Mouse (Mus musculus): ENCODE measurements at regions not wholly inside any gene's neighbourhood (a gene's known extent, or its start where the extent isn't known, plus 50 kb on each side); places are given as distances from the start of the nearest gene placed in this dataset.

DNA sequence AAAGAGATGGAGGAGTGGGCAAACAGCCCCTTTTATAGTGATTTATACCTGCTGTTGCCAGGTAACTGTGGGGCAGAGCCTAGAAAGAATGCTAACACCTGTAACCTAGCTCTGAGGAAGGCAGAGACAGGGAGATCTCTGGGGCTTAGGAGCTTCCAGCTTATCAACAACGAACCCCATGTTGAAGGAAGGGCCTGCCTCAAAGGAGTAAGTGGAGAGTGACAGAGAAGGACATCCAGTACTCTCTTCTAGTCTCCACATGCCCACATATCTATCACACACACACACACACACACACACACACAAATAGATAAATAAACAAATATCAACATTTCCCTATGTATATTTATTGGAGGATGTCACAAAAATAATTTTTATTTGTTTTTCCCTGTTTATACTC lies 654.6 kb downstream of the Zfp706 start:
- TF ChIP-seq CTCF (IDR thresholded peaks at IDR 0.05; ENCODE audit: low read depth), result no peak
- H3K27ac ChIP-seq, result no peak overlapping the region
- H3K4me1 ChIP-seq (ENCODE audit: insufficient read depth, low read length), result no peaks in the 10 kb centered on the region
- ATAC-seq, result no peak
- 90% methylated on average over 1 of the region's 1 CpGs for WGBS
- H3K36me3 ChIP-seq (ENCODE audit: insufficient read depth, low read length), result no peaks in the 10 kb centered on the region
- H3K4me2 ChIP-seq (ENCODE audit: low read depth, low read length), result no peak overlapping the region
- no peaks in the 10 kb centered on the region for H3K9me3 ChIP-seq (ENCODE audit: low read length)
- no peaks in the 10 kb centered on the region for H3K27me3 ChIP-seq (ENCODE audit: insufficient read depth, low read length)
- H3K4me3 ChIP-seq (ENCODE audit: low read length), result no peak overlapping the region
- no peak for DNase-seq (ENCODE audit: low spot score)
- no peak overlapping the region for H3K9ac ChIP-seq (replicated peaks; ENCODE audit: low read length)

- ATAC-seq, result no peak
- WGBS, result 36% methylated on average over 3 of the region's 3 CpGs
Measured at GRCm38 (mm10) chr15:36351693-36352092, 655.9 kb downstream of the Zfp706 start.

GRCm38 (mm10) chr15:36348348-36348747 lies 659.2 kb downstream of the Zfp706 start:
- Histone ChIP-seq H3K4me3 (ENCODE audit: low read length) (no peak overlapping the region), H3K9me3 (ENCODE audit: low read length) (no peaks in the 10 kb centered on the region), H3K9ac (replicated peaks; ENCODE audit: low read length) (no peak overlapping the region), H3K27ac (no peak overlapping the region), H3K4me1 (ENCODE audit: insufficient read depth, low read length) (no peaks in the 10 kb centered on the region), H3K27me3 (ENCODE audit: insufficient read depth, low read length) (no peaks in the 10 kb centered on the region), H3K4me2 (ENCODE audit: low read depth, low read length) (no peak overlapping the region), H3K36me3 (ENCODE audit: insufficient read depth, low read length) (no peaks in the 10 kb centered on the region)
- 83% methylated on average over 5 of the region's 5 CpGs for WGBS
- no peak for TF ChIP-seq CTCF (IDR thresholded peaks at IDR 0.05; ENCODE audit: low read depth)
- ATAC-seq, result no peak
- no peak for DNase-seq (ENCODE audit: low spot score)

More at GRCm38 (mm10) chr15:36351693-36352092, 655.9 kb downstream of the Zfp706 start:
- no peak overlapping the region for H3K4me2 ChIP-seq (ENCODE audit: low read depth, low read length)
- H3K36me3 ChIP-seq (ENCODE audit: insufficient read depth, low read length), result no peaks in the 10 kb centered on the region
- H3K27me3 ChIP-seq (ENCODE audit: insufficient read depth, low read length), result no peaks in the 10 kb centered on the region
- no peak for DNase-seq (ENCODE audit: low spot score)
- H3K4me1 ChIP-seq (ENCODE audit: insufficient read depth, low read length), result no peaks in the 10 kb centered on the region
- TF ChIP-seq CTCF (IDR thresholded peaks at IDR 0.05; ENCODE audit: low read depth), result no peak
- H3K27ac ChIP-seq, result no peak overlapping the region
- no peak overlapping the region for H3K4me3 ChIP-seq (ENCODE audit: low read length)
- H3K9me3 ChIP-seq (ENCODE audit: low read length), result no peaks in the 10 kb centered on the region
- no peak overlapping the region for H3K9ac ChIP-seq (replicated peaks; ENCODE audit: low read length)

- H3K27ac ChIP-seq, result no peak overlapping the region
- no peaks in the 10 kb centered on the region for H3K36me3 ChIP-seq (ENCODE audit: insufficient read depth, low read length)
- no peak for DNase-seq (ENCODE audit: low spot score)
- no peak for ATAC-seq
- H3K9me3 ChIP-seq (ENCODE audit: low read length), result no peaks in the 10 kb centered on the region
- H3K9ac ChIP-seq (replicated peaks; ENCODE audit: low read length), result no peak overlapping the region
- H3K4me1 ChIP-seq (ENCODE audit: insufficient read depth, low read length), result no peaks in the 10 kb centered on the region
- 74% methylated on average over 4 of the region's 4 CpGs for WGBS
- no peak for TF ChIP-seq CTCF (IDR thresholded peaks at IDR 0.05; ENCODE audit: low read depth)
- H3K27me3 ChIP-seq (ENCODE audit: insufficient read depth, low read length), result no peaks in the 10 kb centered on the region
- no peak overlapping the region for H3K4me2 ChIP-seq (ENCODE audit: low read depth, low read length)
- H3K4me3 ChIP-seq (ENCODE audit: low read length), result no peak overlapping the region
Measured at GRCm38 (mm10) chr15:36347333-36347845, 660.2 kb downstream of the Zfp706 start.

DNA sequence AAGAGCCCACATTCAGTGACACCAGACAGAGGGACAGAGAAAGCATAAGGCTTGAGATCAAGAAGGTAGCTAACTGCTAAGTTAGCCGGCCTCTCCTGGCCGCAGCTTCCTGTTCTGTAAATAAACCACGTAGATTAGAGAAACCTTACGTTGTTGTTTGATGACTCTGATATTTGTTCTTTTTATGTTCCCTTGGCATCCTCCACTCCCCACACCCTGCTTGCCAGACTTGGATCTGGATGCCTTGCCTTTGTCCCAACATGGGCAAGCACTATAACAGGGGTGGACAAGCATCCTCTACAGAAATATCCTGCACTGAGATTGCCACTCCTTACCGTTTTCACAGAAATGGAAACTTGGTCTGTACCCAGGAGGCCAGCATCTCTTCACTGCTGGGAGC lies 661.4 kb downstream of the Zfp706 start:
- H3K9me3 ChIP-seq (ENCODE audit: low read length), result no peaks in the 10 kb centered on the region
- WGBS, result 71% methylated on average over 5 of the region's 5 CpGs

DNA sequence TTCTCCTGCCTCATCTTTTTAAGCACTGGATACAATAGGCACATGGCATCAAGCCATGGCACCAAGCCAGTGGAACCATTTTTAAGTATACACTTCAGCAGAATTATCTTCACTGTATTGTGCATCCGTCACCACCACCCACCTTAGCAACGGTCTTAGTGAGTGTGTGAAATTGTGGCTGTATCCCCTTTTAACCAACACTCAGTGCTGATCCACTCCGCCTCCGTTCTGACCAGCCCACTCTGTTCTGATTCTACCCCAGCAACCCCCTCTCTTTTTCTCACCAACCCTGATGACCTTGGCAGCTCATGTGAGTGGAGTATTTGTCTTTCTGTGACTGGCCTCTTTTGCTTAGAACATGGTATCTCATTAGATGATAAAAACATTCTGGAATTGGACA lies 662.2 kb downstream of the Zfp706 start:
- 67% methylated on average over 4 of the region's 4 CpGs for WGBS
- Histone ChIP-seq H3K9me3 (ENCODE audit: low read length) (no peaks in the 10 kb centered on the region), H3K36me3 (ENCODE audit: insufficient read depth, low read length) (no peaks in the 10 kb centered on the region), H3K4me3 (ENCODE audit: low read length) (no peak overlapping the region), H3K27me3 (ENCODE audit: insufficient read depth, low read length) (no peaks in the 10 kb centered on the region), H3K27ac (no peak overlapping the region), H3K4me2 (ENCODE audit: low read depth, low read length) (no peak overlapping the region), H3K4me1 (ENCODE audit: insufficient read depth, low read length) (no peaks in the 10 kb centered on the region), H3K9ac (replicated peaks; ENCODE audit: low read length) (no peak overlapping the region)
- DNase-seq (ENCODE audit: low spot score) (no peak), ATAC-seq (no peak)
- TF ChIP-seq CTCF (IDR thresholded peaks at IDR 0.05; ENCODE audit: low read depth), result no peak

More for the DNA sequence above, 661.4 kb downstream of the Zfp706 start:
- no peaks in the 10 kb centered on the region for H3K36me3 ChIP-seq (ENCODE audit: insufficient read depth, low read length)
- DNase-seq (ENCODE audit: low spot score) (no peak), ATAC-seq (no peak)
- TF ChIP-seq CTCF (IDR thresholded peaks at IDR 0.05; ENCODE audit: low read depth), result no peak
- H3K9ac ChIP-seq (replicated peaks; ENCODE audit: low read length), result no peak overlapping the region
- no peaks in the 10 kb centered on the region for H3K4me1 ChIP-seq (ENCODE audit: insufficient read depth, low read length)
- H3K27me3 ChIP-seq (ENCODE audit: insufficient read depth, low read length), result no peaks in the 10 kb centered on the region
- H3K27ac ChIP-seq, result no peak overlapping the region
- H3K4me2 ChIP-seq (ENCODE audit: low read depth, low read length), result no peak overlapping the region
- no peak overlapping the region for H3K4me3 ChIP-seq (ENCODE audit: low read length)

- TF ChIP-seq CTCF (IDR thresholded peaks at IDR 0.05; ENCODE audit: low read depth), result no peak
- ATAC-seq, result no peak
- Histone ChIP-seq H3K4me2 (ENCODE audit: low read depth, low read length) (no peak overlapping the region), H3K9ac (replicated peaks; ENCODE audit: low read length) (no peak overlapping the region), H3K4me1 (ENCODE audit: insufficient read depth, low read length) (no peaks in the 10 kb centered on the region), H3K27ac (no peak overlapping the region), H3K27me3 (ENCODE audit: insufficient read depth, low read length) (no peaks in the 10 kb centered on the region), H3K4me3 (ENCODE audit: low read length) (no peak overlapping the region), H3K9me3 (ENCODE audit: low read length) (no peaks in the 10 kb centered on the region), H3K36me3 (ENCODE audit: insufficient read depth, low read length) (no peaks in the 10 kb centered on the region)
- DNase-seq (ENCODE audit: low spot score), result no peak
- 82% methylated on average over 5 of the region's 5 CpGs for WGBS
Measured at GRCm38 (mm10) chr15:36339971-36340550, 667.5 kb downstream of the Zfp706 start.
